Mouse (Mus musculus) urinary bladder, postnatal 25 days (tissue): ENCODE measurements around the gene Fbln5.

ENCODE experiments used
- DNase-seq: peaks from one replicate; pipeline ENCODE4 v3.0.0; 2022; ENCODE audit warnings: low spot score

Gene Fbln5

GRCm38 (mm10) chr12:101818608-101819370 is at the start of gene Fbln5:
Gene Fbln5 (minus strand): TSS chr12:101819055.
- DNase-seq: peak; percentile 51

- DNase-seq: no peak
These were observed 43.6 kb upstream of the Fbln5 start for GRCm38 (mm10) chr12:101862286-101862964.

- DNase-seq: no peak
These were observed 41.4 kb upstream of the Fbln5 start for GRCm38 (mm10) chr12:101860256-101860655.

DNA sequence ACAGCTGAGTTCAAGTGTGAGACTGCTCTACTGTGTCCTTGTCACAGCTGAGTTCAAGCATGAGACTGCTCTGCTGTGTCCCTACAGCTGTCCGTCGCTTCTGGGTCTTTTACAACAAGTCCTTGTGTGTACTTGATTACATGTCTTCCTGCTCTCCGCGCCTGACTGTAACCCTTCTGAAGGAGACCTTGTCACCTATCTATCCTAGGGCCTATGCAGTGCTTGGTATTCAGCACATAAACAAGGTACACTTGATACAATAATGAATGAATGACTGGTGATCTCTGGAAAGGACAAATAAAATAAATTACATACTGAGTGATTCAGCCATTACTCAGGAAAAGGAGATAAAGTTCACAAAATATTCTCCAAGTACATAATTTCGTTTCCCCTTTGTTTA is 39.2 kb upstream of the Fbln5 start:
- DNase-seq: no peak

DNA sequence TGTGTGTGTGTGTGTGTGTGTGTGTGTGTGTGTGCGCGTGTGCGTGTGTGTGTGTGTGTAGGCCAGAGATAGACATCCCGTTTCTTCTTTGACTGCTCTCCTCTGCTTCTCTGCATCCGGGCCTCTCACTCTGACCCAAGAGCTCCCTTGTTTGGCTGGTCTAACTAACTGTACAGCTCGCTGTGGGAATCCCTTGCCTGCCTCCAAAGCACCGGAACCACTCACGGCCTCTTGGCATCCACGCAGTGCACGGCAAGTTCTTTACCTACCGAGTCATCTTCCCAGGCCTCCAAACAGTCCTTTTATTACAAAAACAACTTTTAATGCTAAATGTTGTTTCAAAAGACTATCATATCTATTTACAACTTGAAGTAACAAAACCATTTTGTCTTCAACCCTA is 35.5 kb upstream of the Fbln5 start:
- no peak for DNase-seq

- peak; percentile 17 for DNase-seq
These were observed 33.1 kb upstream of the Fbln5 start for GRCm38 (mm10) chr12:101851846-101852564.

- DNase-seq: no peak
These were observed 32.5 kb upstream of the Fbln5 start for GRCm38 (mm10) chr12:101851314-101851713.

GRCm38 (mm10) chr12:101836546-101837274 is 17.9 kb upstream of the Fbln5 start:
- DNase-seq: no peak

DNA sequence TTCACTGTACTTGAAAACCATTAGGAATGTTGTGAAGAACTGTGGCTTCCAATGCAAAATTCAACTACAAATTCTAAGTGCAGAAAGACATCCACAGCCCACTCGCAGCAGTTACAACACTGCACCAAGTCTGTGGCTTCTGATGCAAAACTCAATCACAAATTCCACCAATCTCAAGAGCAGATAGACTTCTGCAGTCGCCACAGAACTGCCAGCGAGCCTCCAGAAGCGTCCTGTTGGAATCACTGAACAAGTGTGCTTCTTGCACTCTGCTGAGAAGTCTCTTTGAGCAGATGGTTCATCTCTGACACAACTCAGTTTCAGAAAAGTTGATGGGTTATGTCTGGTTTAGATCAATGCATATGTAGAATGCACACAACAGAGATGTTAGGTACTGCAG is 15.9 kb upstream of the Fbln5 start:
- no peak for DNase-seq

DNA sequence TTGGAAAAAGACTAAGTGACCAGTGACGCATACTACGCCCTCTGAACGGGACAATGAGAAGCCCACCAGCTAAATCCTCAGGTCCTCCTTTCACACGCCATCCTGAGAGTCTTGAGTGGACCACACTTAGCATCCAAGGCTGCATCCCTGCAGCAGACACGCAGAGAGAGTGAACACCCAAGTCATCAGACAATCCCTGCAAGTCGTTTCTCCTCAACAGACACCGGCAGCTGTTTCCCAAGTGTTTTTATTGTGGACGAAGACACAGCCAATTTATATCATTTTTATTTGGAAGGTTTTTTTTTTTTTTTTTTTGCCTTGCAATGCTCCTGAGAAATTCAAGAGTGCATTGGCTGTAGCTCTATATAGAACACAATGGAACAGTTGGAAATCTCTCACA is 14.9 kb upstream of the Fbln5 start:
- DNase-seq: no peak

- no peak for DNase-seq
These were observed 14.3 kb upstream of the Fbln5 start for GRCm38 (mm10) chr12:101833115-101833506.

DNA sequence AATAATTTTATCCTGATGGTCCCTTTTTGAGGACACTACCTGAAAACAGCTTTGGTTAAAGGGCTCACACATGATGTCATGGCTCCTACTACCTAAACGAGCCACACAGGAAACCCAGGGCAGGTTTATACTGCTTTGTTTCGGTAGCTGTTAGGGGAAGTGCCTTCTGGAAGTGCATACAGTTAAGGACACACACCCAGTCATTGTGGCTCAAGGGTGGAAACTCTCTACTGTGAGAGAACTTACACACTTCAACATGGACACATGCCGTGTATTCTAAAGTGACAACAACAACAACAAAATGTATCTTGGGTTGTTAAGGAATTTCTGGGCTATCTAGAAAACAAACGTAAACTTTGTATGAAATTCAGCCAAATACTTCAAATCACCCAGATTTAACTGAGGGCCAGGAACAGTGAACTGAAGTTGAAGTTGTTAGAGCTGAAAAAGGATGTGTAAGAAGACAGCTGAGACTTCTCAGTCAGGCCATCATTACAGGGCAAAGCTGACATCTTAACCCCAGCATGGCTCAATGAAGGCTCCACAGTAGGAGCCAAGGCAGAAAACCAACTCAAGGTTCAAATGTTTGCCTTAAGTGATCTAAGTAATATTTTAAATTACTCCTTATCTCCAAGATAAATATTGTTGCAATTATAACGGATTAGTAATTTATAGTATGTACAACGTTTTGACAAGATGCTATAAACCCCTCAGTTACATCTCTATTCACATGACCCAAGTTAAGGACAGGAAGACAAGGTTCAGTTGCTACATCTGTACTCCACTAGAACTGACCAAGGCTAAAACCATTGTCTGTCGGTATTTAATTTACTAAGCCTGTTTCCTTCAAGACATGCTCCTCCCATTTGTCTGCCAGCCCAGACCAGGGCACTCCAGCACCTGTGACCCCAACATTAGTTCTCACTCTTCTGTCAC is 13.6 kb upstream of the Fbln5 start:
- no peak for DNase-seq

GRCm38 (mm10) chr12:101831221-101831620 is 12.4 kb upstream of the Fbln5 start:
- DNase-seq: no peak

DNA sequence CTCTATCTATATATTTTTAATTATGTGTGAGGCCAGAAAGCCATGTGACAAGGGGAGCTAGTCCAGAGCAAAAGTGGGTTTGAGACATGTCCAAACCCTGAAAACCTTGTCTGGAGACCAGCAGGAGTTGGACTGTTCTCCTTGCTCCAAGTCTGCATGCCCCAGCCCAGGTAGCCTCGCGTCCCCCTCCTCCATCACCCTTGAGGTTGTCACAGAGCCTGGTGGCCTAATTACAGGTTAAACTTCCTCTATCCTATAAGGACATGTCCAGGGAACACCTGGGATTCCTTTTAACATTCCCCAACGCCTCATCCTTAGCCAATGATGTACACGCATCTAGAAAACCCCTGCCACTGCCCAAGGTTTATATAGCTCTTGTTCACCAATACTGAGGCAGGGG is 4.3 kb upstream of the Fbln5 start:
- DNase-seq: no peak

DNA sequence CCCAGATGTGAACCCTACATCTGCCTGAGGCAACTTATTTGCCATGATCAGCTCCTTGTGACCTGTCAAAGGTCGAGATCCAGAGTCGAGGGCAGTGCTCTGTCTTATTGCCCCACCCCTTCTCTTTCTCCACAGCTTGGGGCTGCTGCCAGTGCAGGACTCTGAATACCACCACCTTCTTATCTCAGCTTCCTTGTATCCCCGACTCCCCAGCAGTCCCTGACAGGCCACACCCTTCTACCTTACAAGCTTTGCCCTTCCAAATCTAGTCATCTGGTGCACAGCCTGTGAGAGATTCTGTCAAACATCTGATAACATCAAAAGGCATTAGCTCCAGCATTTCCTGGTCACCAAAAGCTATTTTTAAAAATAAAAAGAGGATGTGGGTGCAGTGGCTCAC is 2.7 kb upstream of the Fbln5 start:
- DNase-seq: no peak

- no peak for DNase-seq
These were observed 715 bp upstream of the Fbln5 start for GRCm38 (mm10) chr12:101819570-101819969.

GRCm38 (mm10) chr12:101818246-101818607 is 628 bp downstream of the Fbln5 start:
- no peak for DNase-seq

DNA sequence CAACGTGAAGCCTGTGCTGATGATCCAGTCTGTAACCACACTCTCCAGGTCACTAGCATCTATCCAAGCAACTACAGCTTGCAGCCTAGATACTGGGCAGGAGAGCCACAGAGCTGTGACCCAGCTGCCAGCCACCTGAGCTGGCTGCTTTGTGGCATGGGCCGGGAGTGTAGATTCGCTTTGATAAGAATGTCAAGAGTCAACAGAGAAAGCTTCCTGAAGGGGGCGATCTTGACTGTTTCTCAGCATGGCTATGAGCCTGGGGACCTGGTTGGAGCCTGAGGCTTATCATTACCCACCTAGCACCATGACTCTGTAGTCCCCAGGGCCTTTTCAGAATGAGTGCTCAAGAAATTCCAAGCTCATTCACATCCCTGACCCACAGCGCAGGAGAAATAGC is 2.0 kb downstream of the Fbln5 start:
- no peak for DNase-seq

GRCm38 (mm10) chr12:101815796-101816195 is 3.1 kb downstream of the Fbln5 start:
- no peak for DNase-seq

GRCm38 (mm10) chr12:101814423-101814822 is 4.4 kb downstream of the Fbln5 start:
- DNase-seq: no peak

DNA sequence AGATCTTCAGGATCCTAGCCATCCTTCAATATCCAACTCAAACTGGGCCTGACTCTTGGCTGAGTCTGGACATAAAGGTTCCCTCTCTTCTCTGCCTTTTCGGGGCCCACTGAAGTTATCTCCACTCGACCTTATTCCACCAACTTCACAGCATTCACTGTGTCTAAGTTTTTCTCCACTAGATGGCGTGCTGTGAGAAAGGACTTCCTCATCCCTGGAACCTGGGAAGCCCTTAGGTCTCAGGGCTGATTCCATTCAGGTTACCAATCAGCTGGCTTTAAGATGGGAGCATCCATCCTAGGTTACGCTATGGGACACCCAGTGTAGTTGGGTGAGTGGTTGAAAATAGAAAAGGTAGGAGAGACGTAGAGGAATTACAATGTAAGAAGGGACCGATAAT is 7.7 kb downstream of the Fbln5 start:
- DNase-seq: no peak
